Mouse (Mus musculus) hindbrain, embryonic 14.5 days (tissue): ENCODE measurements around the gene Disp1. TPM values are rescaled to one million over a fixed set of nuclear protein-coding genes. Genes with fewer than 3 reads are reported as not detected.

Experiments
- ATAC-seq: fragments of 200-750 bp; cut with Nextera tagmentation; 2 replicates; pipeline ENCODE4 v1.8.0; 2017; ENCODE audit warnings: moderate number of reproducible peaks, mild to moderate bottlenecking, moderate TSS enrichment, moderate library complexity; ENCODE audit not compliant: low FRiP score
- DNase-seq: peaks from one replicate; pipeline ENCODE4 v3.0.0-alpha.2; 2015; ENCODE audit warnings: low spot score
- H3K27ac ChIP-seq: fragments of 300-500 bp; sonication (generic); 2 replicates; pipeline ENCODE4 v1.5.1; 2014; ENCODE audit warnings: mild to moderate bottlenecking, moderate library complexity
- H3K27me3 ChIP-seq: fragments of 300-500 bp; sonication (generic); 2 replicates; pipeline ENCODE4 v1.6.1; 2014; ENCODE audit warnings: mild to moderate bottlenecking, low read length, mixed read lengths; ENCODE audit not compliant: control insufficient read depth, insufficient read depth
- H3K36me3 ChIP-seq: fragments of 300-500 bp; sonication (generic); replicated peaks from 2 replicates; pipeline ENCODE4 v1.6.1; 2014; ENCODE audit not compliant: control insufficient read depth, insufficient read depth
- H3K4me1 ChIP-seq: fragments of 300-500 bp; sonication (generic); replicated peaks from 2 replicates; pipeline ENCODE4 v1.6.1; 2014; ENCODE audit warnings: antibody characterized with exemption, low read length, mixed read lengths; ENCODE audit not compliant: control insufficient read depth, insufficient read depth
- H3K4me2 ChIP-seq: fragments of 300-500 bp; sonication (generic); replicated peaks from 2 replicates; pipeline ENCODE4 v1.6.1; 2014; ENCODE audit warnings: mild to moderate bottlenecking, moderate library complexity
- H3K4me3 ChIP-seq: fragments of 300-500 bp; sonication (generic); replicated peaks from 2 replicates; pipeline ENCODE4 v1.5.1; 2014; ENCODE audit warnings: mild to moderate bottlenecking, low read length
- H3K9ac ChIP-seq: fragments of 300-500 bp; sonication (generic); 2 replicates; pipeline ENCODE4 v1.6.1; 2014
- H3K9me3 ChIP-seq: fragments of 300-500 bp; sonication (generic); 2 replicates; pipeline ENCODE4 v1.6.1; 2016; ENCODE audit warnings: low read length; ENCODE audit not compliant: control insufficient read depth
- WGBS: fragments of 180-500 bp; shearing (Covaris S2); extraction: QIAGEN DNeasy Blood & Tissue Kit; methylation state at CpG from one replicate; pipeline ENCODE4 v1.1.7; 2014; 5-methylcytosine and 5-hydroxymethylcytosine counted together
- polyA plus RNA-seq: library from polyadenylated mRNA; unstranded; fragments of >200 nt; fragmentation: Nextera tagmentation; extraction: Ambion mirVana; gene quantifications from 2 replicates; pipeline ENCODE4 v1.2.1, GENCODE M21; 2014

Disp1 gene
- polyA plus RNA-seq, 1 experiment from 2014 or later, result 9.4 TPM

- Histone ChIP-seq H3K27me3 (no peaks in the 10 kb centered on the region), H3K4me3 (no peak overlapping the region), H3K4me2 (no peak overlapping the region), H3K27ac (no peak overlapping the region), H3K9me3 (no peaks in the 10 kb centered on the region), H3K36me3 (peaks cover 43% of the 10 kb centered on the region), H3K4me1 (no peaks in the 10 kb centered on the region), H3K9ac (no peak overlapping the region)
- WGBS, result 93% methylated on average over 7 of the region's 7 CpGs
- ATAC-seq (no peak), DNase-seq (no peak)
Observed at GRCm38 (mm10) chr1:183091203-183091602, 130.1 kb downstream of the Disp1 start.

DNA sequence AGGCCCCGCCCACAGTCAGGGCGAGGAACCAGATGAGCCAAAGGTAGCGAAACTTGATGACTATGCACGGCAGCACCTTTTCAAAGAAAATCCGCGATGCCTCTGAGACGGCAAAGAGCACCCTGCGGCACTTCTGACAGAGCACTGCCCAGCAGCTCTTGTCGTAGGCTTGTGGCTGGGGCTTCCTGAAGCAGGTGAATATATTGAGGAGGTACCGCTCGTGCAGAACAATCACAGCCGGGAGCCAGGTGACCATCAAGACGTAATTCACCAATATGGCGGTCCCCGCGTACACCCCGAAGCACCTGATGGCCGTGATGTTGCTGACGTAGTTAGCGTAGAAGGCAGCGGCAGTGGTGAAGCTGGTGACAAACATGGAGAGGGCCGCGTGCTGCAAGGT lies 132.7 kb downstream of the Disp1 start:
- WGBS, result 97% methylated on average over 23 of the region's 23 CpGs
- no peak overlapping the region for H3K9ac ChIP-seq

DNA sequence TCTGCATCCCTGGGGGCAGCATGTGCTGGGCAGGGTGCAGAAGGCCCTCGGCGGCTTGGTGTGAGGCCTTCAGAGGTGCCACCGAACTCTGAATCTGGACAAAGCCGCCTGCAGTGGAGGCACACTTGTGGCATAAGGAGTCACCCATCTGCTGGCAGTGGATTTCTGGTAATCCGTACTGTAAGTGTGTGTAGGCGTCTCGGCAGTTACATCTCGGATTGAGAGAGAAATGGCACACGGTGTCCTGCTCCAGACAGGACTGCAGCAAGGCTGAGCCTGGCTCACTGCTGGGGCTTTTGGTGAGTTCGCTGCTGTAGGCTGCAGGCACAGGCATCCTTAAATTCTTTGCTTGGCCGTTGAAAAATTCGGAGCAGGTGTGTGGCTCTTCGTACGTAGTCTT lies 134.5 kb downstream of the Disp1 start:
- Histone ChIP-seq H3K36me3 (peaks cover 47% of the 10 kb centered on the region), H3K27ac (no peak overlapping the region), H3K4me1 (no peaks in the 10 kb centered on the region), H3K27me3 (no peaks in the 10 kb centered on the region), H3K4me3 (no peak overlapping the region), H3K9ac (no peak overlapping the region), H3K9me3 (no peaks in the 10 kb centered on the region), H3K4me2 (no peak overlapping the region)
- DNase-seq, result no peak
- no peak for ATAC-seq
- WGBS, result 94% methylated on average over 14 of the region's 14 CpGs

More for the DNA sequence above, 132.7 kb downstream of the Disp1 start:
- Histone ChIP-seq H3K4me3 (no peak overlapping the region), H3K36me3 (peaks cover 53% of the 10 kb centered on the region), H3K9me3 (no peaks in the 10 kb centered on the region), H3K4me2 (no peak overlapping the region), H3K4me1 (no peaks in the 10 kb centered on the region), H3K27ac (no peak overlapping the region), H3K27me3 (no peaks in the 10 kb centered on the region)
- ATAC-seq (no peak), DNase-seq (no peak)

DNA sequence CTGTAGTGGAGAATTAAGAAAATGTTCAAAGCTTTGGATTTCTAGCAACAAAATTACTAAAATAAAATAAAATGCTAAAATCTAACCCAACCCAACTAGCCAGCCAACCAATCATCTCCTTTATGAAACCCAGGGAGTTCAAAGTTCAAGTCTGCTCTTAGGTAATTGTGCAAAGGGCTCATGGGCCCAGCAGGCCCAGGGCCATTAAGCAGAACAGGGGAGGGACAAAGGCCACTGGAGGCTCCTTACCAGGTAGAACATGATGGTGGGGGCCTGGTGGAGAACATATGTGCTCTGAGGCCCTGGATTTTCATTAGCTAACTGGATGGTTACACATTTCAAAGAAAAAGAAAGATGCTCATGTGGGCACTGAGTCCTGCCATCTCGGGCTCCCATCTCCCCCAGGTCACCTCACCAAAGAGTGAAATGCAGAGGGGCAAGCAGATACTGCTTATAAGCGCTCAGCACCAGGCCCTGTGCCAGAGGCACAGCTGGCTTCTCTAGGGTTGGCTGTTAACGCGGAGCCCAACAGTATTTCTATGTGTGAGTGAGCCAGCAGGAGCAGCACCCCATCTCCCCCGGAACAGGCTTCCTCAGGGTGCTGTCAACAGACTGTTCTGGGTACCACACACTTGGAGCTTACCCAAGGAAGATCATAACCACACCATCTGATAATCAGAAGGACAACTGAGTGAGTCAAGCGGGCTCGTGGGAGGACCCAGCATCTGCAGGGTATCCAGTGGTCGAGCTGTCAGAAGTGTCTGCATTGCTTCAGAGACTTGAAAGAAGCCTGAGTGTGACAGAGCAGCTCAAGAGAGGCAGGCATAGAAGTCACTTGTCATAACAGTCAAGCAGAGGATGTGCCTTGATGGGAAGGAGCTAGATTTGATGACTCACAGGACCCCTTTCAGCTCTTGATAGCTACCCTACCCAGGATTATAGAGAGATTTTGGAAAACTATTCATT lies 137.0 kb downstream of the Disp1 start:
- 78% methylated on average over 8 of the region's 8 CpGs for WGBS
- Histone ChIP-seq H3K4me3 (no peak overlapping the region), H3K27ac (no peak overlapping the region), H3K4me2 (no peak overlapping the region), H3K9ac (no peak overlapping the region), H3K9me3 (no peaks in the 10 kb centered on the region), H3K36me3 (peaks cover 45% of the 10 kb centered on the region), H3K4me1 (no peaks in the 10 kb centered on the region), H3K27me3 (no peaks in the 10 kb centered on the region)
- no peak for DNase-seq
- ATAC-seq, result no peak

GRCm38 (mm10) chr1:183082436-183082835 lies 138.9 kb downstream of the Disp1 start:
- Histone ChIP-seq H3K36me3 (peaks cover 25% of the 10 kb centered on the region), H3K27ac (no peak overlapping the region)

GRCm38 (mm10) chr1:183081126-183081525 lies 140.2 kb downstream of the Disp1 start:
- no peaks in the 10 kb centered on the region for H3K9me3 ChIP-seq
- H3K9ac ChIP-seq, result no peak overlapping the region
- ATAC-seq (no peak), DNase-seq (no peak)
- 0 out of 2 replicates have a peak, but pooled peaks cover 4% of the 10 kb centered on the region for H3K4me1 ChIP-seq
- no peak overlapping the region for H3K4me2 ChIP-seq
- H3K27me3 ChIP-seq, result no peaks in the 10 kb centered on the region
- no peak overlapping the region for H3K27ac ChIP-seq
- no peak overlapping the region for H3K4me3 ChIP-seq
- H3K36me3 ChIP-seq, result peaks cover 12% of the 10 kb centered on the region

More at GRCm38 (mm10) chr1:183082436-183082835, 138.9 kb downstream of the Disp1 start:
- Histone ChIP-seq H3K4me3 (no peak overlapping the region), H3K9me3 (no peaks in the 10 kb centered on the region), H3K4me2 (no peak overlapping the region), H3K4me1 (0 out of 2 replicates have a peak, but pooled peaks cover 4% of the 10 kb centered on the region), H3K9ac (no peak overlapping the region), H3K27me3 (no peaks in the 10 kb centered on the region)
- ATAC-seq (no peak), DNase-seq (no peak)
- 85% methylated on average over 4 of the region's 4 CpGs for WGBS

- DNase-seq (no peak), ATAC-seq (no peak)
- H3K9ac ChIP-seq, result no peak overlapping the region
- whole genome bisulfite sequencing, result 56% methylated on average over 15 of the region's 15 CpGs
- no peak overlapping the region for H3K4me3 ChIP-seq
- H3K4me2 ChIP-seq, result no peak overlapping the region
- 0 out of 2 replicates have a peak overlapping the region, but pooled peaks have one; percentile 26 for H3K27ac ChIP-seq
- no peaks in the 10 kb centered on the region for H3K27me3 ChIP-seq
- H3K4me1 ChIP-seq, result peaks cover 4% of the 10 kb centered on the region; the same call in 1 of the 2 replicates
- H3K9me3 ChIP-seq, result no peaks in the 10 kb centered on the region
- H3K36me3 ChIP-seq, result no peaks in the 10 kb centered on the region
Observed at GRCm38 (mm10) chr1:183075121-183075822, 146.1 kb downstream of the Disp1 start.

- no peak overlapping the region for H3K4me2 ChIP-seq
- WGBS, result 70% methylated on average over 12 of the region's 12 CpGs
- H3K27me3 ChIP-seq, result no peaks in the 10 kb centered on the region
- H3K9me3 ChIP-seq, result no peaks in the 10 kb centered on the region
- DNase-seq (no peak), ATAC-seq (no peak)
- no peaks in the 10 kb centered on the region; the same call in 1 of the 2 replicates for H3K4me1 ChIP-seq
- H3K4me3 ChIP-seq, result no peak overlapping the region
- no peak overlapping the region for H3K27ac ChIP-seq
- H3K36me3 ChIP-seq, result no peaks in the 10 kb centered on the region
- H3K9ac ChIP-seq, result no peak overlapping the region
Observed at GRCm38 (mm10) chr1:183072263-183073050, 148.9 kb downstream of the Disp1 start.
